Mouse (Mus musculus) midbrain, postnatal 0 days (tissue): ENCODE results near the gene Mylk. TPM values are rescaled to one million over a fixed set of nuclear protein-coding genes. Genes with fewer than 3 reads are reported as not detected.

ENCODE experiments used
- ATAC-seq: fragments of 200-750 bp; cut with Nextera tagmentation; 2 replicates; pipeline ENCODE4 v1.8.0; 2017; ENCODE audit warnings: moderate number of reproducible peaks, mild to moderate bottlenecking, moderate TSS enrichment, moderate library complexity; ENCODE audit not compliant: low FRiP score
- DNase-seq: peaks from one replicate; pipeline ENCODE4 v3.0.0-alpha.2; 2015; ENCODE audit warnings: low spot score
- H3K27ac ChIP-seq: fragments of 300-500 bp; sonication (generic); 2 replicates; pipeline ENCODE4 v1.5.1; 2014; ENCODE audit warnings: low read depth, mild to moderate bottlenecking, low read length, mixed read lengths
- H3K27me3 ChIP-seq: fragments of 300-500 bp; sonication (generic); 2 replicates; pipeline ENCODE4 v1.6.1; 2014; ENCODE audit warnings: low read length, control low read depth, mixed read lengths; ENCODE audit not compliant: insufficient read depth
- H3K36me3 ChIP-seq: fragments of 300-500 bp; sonication (generic); 2 replicates; pipeline ENCODE4 v1.6.1; 2014; ENCODE audit warnings: low read length, control low read depth, mixed read lengths; ENCODE audit not compliant: insufficient read depth
- H3K4me1 ChIP-seq: fragments of 300-500 bp; sonication (generic); 2 replicates; pipeline ENCODE4 v1.6.1; 2014; ENCODE audit warnings: mild to moderate bottlenecking, control low read depth, antibody characterized with exemption, low read length, mixed read lengths; ENCODE audit not compliant: insufficient read depth
- H3K4me2 ChIP-seq: fragments of 300-500 bp; sonication (generic); 2 replicates; pipeline ENCODE4 v1.6.1; 2014; ENCODE audit warnings: low read depth, mild to moderate bottlenecking, low read length, mixed read lengths; ENCODE audit not compliant: poor library complexity, severe bottlenecking
- H3K4me3 ChIP-seq: fragments of 300-500 bp; sonication (generic); 2 replicates; pipeline ENCODE4 v1.5.1; 2014; ENCODE audit warnings: low read depth, mild to moderate bottlenecking, low read length, moderate library complexity
- H3K9ac ChIP-seq: fragments of 300-500 bp; sonication (generic); replicated peaks from 2 replicates; pipeline ENCODE4 v1.6.1; 2014; ENCODE audit warnings: mild to moderate bottlenecking, low read length, moderate library complexity, mixed read lengths; ENCODE audit not compliant: poor library complexity, severe bottlenecking
- H3K9me3 ChIP-seq: fragments of 300-500 bp; sonication (generic); 2 replicates; pipeline ENCODE4 v1.6.1; 2016; ENCODE audit warnings: low read length, control low read depth
- CTCF ChIP-seq: IDR thresholded peaks from 2 replicates; pipeline ENCODE4 v1.5.1; 2016; ENCODE audit warnings: antibody characterized with exemption, mild to moderate bottlenecking
- WGBS: fragments of 180-500 bp; shearing (Covaris S2); extraction: QIAGEN DNeasy Blood & Tissue Kit; methylation state at CpG from one replicate; pipeline ENCODE4 v1.1.7; 2014; 5-methylcytosine and 5-hydroxymethylcytosine counted together
- polyA plus RNA-seq: library from polyadenylated mRNA; unstranded; fragments of >200 nt; fragmentation: Nextera tagmentation; extraction: Ambion mirVana; gene quantifications from 2 replicates; pipeline ENCODE4 v1.2.1, GENCODE M21; 2015
- total RNA-seq: library from RNA; depleted of rRNA; stranded (reverse); fragments of >200 nt; gene quantifications from 2 replicates; pipeline ENCODE4 v1.2.3, GENCODE M21; 2014

Gene Mylk
- total and polyA plus RNA-seq, 2 experiments from 2014 or later = 3.4 to 5.6 TPM

DNA sequence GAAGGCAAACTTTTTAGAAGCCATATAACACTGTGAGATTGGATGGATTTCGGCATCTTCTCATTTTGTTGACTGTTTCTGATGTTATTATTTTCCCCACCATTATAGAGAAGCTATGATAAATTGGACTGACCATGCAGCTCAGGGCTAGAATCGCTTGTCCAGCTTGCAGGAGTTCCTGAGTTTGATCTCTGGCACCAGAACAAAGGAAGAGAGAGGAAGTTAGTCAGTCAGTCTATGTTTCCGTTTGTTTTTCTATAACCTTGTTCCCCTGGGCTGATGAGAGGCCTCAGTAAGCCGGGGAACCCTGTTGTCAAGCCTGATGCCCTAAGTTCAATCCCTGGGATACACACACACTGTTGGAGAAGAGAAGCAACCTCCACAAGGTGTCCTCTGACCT lies 135.8 kb downstream of the Mylk start:
- H3K4me1 ChIP-seq = no peaks in the 10 kb centered on the region
- H3K27me3 ChIP-seq = no peaks in the 10 kb centered on the region
- ATAC-seq (no peak), DNase-seq (no peak)
- no peak overlapping the region for H3K9ac ChIP-seq
- no peak for TF ChIP-seq CTCF
- no peaks in the 10 kb centered on the region for H3K36me3 ChIP-seq
- H3K4me2 ChIP-seq = no peak overlapping the region
- no peaks in the 10 kb centered on the region for H3K9me3 ChIP-seq
- H3K27ac ChIP-seq = no peak overlapping the region
- 83% methylated on average over 4 of the region's 4 CpGs for WGBS
- no peak overlapping the region for H3K4me3 ChIP-seq

DNA sequence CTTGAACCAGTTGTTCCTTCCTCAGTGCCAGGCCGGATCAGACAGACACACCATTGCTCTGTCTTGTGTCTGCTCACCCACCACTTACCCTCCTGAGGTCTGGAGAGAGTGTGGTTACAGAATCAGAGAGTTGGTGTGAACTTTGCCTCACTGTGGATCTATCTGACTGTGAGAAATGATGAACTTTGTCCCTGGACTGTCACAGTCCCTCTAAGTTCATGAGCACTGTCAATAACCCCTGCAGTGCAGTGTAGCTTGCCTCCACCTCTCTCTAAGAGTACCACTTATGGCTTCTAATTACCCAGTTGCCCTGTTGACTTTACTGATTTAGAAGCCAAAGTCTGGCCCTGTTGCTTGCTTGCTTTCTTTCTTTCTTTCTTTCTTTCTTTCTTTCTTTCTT lies 142.0 kb downstream of the Mylk start:
- no peaks in the 10 kb centered on the region for H3K27me3 ChIP-seq
- no peaks in the 10 kb centered on the region for H3K4me1 ChIP-seq
- no peaks in the 10 kb centered on the region for H3K9me3 ChIP-seq
- H3K27ac ChIP-seq = no peak overlapping the region
- ATAC-seq = no peak
- no peak overlapping the region for H3K4me3 ChIP-seq
- no peak for TF ChIP-seq CTCF
- no peak for DNase-seq
- no peaks in the 10 kb centered on the region for H3K36me3 ChIP-seq
- 79% methylated on average over 1 of the region's 1 CpGs for WGBS
- H3K4me2 ChIP-seq = no peak overlapping the region
- H3K9ac ChIP-seq = no peak overlapping the region

DNA sequence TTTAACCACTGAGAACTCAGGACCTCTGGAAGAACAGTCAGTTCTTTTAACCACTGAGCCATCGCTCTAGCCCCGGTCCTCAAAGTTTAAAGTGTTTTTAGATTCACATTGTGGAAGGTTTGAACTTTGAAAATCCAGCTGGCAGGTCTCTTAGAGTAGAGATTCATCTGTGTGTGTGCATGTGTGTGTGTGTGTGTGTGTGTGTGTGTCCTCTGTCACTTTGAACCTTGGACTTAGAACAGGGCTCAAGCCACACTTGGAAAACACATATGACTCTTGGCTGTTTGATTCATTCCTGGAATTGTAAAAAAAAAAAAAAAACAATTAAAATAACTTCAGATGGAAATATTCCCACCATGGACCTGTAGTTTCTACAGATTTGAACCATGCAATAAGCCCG lies 149.0 kb downstream of the Mylk start:
- Histone ChIP-seq H3K4me2 (no peak overlapping the region), H3K4me1 (no peaks in the 10 kb centered on the region), H3K9ac (no peak overlapping the region), H3K36me3 (no peaks in the 10 kb centered on the region), H3K27me3 (no peaks in the 10 kb centered on the region), H3K9me3 (no peaks in the 10 kb centered on the region), H3K4me3 (no peak overlapping the region), H3K27ac (no peak overlapping the region)
- no peak for TF ChIP-seq CTCF
- ATAC-seq (no peak), DNase-seq (no peak)
- WGBS = 97% methylated on average over 3 of the region's 3 CpGs

- DNase-seq (no peak), ATAC-seq (no peak)
- Histone ChIP-seq H3K27ac (no peak overlapping the region), H3K36me3 (no peaks in the 10 kb centered on the region), H3K4me2 (no peak overlapping the region), H3K9ac (no peak overlapping the region), H3K27me3 (no peaks in the 10 kb centered on the region), H3K9me3 (no peaks in the 10 kb centered on the region), H3K4me3 (no peak overlapping the region), H3K4me1 (no peaks in the 10 kb centered on the region)
- no peak for TF ChIP-seq CTCF
- WGBS = 92% methylated on average over 10 of the region's 10 CpGs
These were observed 150.9 kb downstream of the Mylk start for GRCm38 (mm10) chr16:34895916-34896315.

GRCm38 (mm10) chr16:34896996-34897395 lies 152.0 kb downstream of the Mylk start:
- no peaks in the 10 kb centered on the region for H3K36me3 ChIP-seq
- peak; percentile 37 for TF ChIP-seq CTCF
- 82% methylated on average over 3 of the region's 3 CpGs for WGBS

GRCm38 (mm10) chr16:34898057-34898789 lies 153.2 kb downstream of the Mylk start:
- no peak overlapping the region for H3K4me2 ChIP-seq
- H3K27me3 ChIP-seq = no peaks in the 10 kb centered on the region
- DNase-seq = no peak
- H3K4me1 ChIP-seq = no peaks in the 10 kb centered on the region
- no peaks in the 10 kb centered on the region for H3K9me3 ChIP-seq
- TF ChIP-seq CTCF = no peak
- WGBS = 89% methylated on average over 7 of the region's 7 CpGs
- H3K4me3 ChIP-seq = no peak overlapping the region
- H3K36me3 ChIP-seq = no peaks in the 10 kb centered on the region
- H3K9ac ChIP-seq = no peak overlapping the region
- no peak for ATAC-seq
- no peak overlapping the region for H3K27ac ChIP-seq

More at GRCm38 (mm10) chr16:34896996-34897395, 152.0 kb downstream of the Mylk start:
- Histone ChIP-seq H3K27ac (no peak overlapping the region), H3K9ac (no peak overlapping the region), H3K4me3 (no peak overlapping the region), H3K4me2 (no peak overlapping the region), H3K4me1 (no peaks in the 10 kb centered on the region), H3K9me3 (no peaks in the 10 kb centered on the region), H3K27me3 (no peaks in the 10 kb centered on the region)
- no peak for DNase-seq
- no peak for ATAC-seq
